Mouse (Mus musculus) spleen, postnatal 4 days (tissue): Measurements from ENCODE around the gene Rom1.

ENCODE experiments used
- DNase-seq, 2 experiments: peaks; one replicate each; pipeline ENCODE4 v3.0.0; 2022; ENCODE audit warnings: low spot score in 2 of 2

The Rom1 gene

DNA sequence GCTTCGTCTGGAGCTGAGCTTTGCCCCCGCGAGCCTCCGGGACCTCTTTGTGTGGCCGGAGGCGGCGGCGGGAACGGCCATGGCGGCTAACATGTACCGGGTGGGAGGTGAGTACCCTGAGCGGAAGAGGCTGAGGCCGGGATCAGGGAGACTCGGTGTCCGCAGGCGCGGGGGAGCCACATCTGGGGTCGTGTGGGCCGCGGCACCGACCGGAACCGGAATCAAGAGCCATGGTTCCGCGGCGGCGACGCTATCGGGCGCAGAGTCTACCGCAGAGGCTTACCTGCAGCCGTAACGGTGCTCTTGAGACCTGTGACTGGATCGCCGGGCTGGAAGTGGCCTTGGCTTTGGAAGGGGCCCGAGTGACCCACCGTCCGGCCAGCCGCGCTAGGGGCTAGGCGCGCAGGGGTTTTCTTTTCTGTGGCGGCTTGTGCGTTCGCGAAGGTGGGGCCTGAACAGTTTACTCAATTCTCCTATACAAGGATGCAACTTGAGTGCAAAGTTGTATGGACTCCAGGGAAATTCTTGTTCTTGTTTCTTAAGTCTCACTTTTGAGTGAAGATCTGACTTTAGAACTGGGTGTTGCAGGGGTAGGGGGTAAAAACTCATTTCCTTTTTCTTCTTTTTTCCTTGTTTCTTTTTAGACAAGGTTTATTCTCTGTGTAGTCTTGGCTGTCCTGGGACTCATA lies 13.3 kb upstream of the Rom1 start:
- DNase-seq: no peak

DNA sequence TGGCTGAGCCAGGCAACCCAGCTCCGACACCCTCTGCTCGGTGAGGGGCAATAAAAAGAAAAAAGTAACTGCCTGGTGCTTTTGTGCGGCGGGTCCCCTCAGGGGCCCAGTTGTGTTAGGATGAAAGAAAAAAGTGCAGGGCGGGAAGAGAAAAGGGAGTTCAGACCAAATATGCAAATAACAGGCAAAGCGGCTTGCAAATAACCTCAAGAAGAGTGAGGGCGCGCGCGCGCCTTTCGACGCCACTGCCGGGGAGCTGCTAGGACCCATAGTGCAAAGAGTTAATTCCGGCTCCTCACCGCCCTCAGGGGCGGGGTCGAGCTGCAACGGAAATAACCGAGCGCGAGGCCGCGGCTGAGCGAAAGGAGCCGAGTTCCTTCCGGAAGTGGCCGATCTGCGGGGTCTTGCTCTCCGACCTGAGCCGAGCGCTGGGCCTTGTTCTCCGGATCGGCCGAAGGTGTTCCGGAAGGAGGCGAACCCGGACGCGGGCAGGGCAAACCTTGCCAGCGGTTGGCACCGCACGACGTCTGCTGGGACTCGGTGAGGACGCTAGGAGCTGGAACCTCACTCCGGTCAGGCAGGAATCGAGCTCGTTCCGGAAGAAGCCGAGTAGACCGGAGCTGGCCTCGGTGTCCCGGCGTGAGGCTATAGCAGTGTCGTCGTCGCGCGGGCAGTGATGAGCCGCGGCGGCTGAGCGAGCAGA lies 12.5 kb upstream of the Rom1 start, which contains the start of gene Mta2:
TSS of gene Mta2 (plus strand) at position 361 of the 703 bp plus-strand sequence.
- DNase-seq: peak; percentile 96 to 97

DNA sequence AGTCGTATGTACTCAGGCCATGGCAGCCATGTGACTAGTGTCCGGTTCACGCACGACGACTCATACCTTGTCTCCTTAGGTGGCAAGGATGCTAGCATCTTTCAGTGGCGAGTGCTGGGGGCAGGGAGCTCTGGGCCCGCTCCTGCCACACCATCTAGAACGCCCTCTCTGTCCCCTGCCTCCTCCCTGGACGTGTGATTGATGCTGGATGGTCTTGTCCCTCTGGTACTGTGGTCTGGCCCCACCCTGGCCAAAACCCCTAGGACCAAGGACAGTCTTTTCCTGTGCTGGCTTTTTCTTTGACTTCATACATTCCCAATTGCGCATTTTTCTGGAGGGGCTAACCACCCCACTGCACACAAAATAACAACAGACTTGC lies 12.0 kb upstream of the Rom1 start:
- no peak for DNase-seq

DNA sequence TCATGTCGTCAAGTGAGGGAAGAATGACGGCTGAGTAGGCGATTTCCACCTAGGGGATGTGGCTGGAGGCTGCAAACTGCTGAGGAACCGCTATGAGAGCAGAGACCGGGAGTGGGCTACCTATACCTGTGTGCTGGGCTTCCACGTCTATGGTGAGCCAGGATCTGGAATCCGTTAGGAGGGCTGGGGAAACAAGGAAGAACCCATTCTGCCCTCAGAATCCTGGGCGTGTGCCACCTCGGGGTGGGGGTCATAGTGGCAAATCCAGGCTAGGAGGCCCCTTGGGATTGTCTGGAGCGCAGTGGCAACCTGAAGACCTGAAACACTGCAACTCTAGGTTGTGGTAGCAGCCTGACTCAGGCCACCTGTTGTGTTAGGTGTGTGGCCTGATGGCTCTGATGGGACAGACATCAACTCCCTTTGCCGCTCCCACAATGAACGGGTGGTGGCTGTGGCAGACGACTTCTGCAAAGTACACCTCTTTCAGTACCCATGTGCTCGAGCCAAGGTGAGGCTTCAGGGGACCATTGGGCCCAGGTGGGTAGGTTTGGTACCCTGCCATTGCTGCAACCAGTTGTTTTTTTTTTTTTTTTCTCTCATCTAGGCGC lies 11.5 kb upstream of the Rom1 start:
- no peak for DNase-seq

DNA sequence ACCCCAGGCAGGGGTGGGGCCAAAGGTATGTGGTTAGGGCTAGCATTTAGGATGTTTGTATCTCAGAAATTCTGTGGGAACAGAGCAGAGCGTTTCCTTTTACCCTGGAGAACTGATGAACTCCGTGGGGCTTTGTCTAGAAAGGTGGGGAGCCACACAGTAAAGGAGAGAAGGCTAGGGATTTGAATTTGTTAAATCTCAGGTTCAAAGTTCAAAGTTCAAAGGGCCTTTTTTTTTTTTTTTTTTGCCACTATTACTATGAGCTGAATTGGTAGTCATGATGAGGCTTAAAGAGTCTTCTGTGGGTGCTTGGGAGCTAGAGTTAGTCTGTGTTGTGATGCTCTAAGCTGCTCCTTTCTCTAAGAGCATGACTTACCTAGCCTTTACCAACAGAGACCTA lies 7.6 kb upstream of the Rom1 start:
- no peak for DNase-seq

DNA sequence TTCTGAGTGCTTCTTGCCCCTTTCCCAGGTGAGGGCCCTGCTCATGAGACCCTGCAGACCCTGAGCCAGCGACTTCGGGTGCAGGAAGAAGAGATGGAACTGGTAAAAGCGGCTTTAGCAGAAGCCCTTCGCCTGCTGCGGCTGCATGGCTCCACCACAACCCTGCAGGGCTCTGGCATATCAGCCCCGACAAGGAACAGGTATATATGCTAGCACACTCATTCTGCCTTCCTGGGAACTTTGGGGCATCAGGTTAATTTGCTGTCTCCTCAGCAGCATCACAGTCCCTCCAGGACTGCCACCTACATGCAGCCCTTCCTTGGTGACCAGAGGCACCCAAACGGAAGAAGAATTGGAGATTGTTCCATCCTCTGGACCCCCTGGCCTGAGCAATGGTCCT lies 1.6 kb upstream of the Rom1 start:
- DNase-seq: peak in 1 of 2 experiments; percentile 62

DNA sequence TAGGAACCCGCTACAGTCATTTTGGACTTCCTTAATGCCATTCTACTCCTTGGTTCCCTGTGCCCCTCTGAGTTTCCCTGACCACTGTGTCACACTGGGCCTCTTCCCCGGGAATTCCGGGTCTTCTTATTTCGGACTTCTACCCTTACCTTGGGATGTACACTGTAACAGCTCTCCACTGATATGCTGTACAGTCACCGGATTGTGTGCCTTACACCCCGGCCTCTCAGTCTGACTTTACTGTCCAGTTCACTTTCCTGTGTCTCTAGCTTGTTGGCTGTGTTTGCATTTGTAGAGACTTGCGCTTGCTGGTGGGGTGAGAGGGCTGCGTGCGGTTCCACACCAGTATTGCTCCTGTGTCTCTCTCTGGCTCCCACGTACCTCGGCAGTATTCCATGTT lies 961 bp upstream of the Rom1 start:
- peak in 1 of 2 experiments; percentile 67 for DNase-seq

DNA sequence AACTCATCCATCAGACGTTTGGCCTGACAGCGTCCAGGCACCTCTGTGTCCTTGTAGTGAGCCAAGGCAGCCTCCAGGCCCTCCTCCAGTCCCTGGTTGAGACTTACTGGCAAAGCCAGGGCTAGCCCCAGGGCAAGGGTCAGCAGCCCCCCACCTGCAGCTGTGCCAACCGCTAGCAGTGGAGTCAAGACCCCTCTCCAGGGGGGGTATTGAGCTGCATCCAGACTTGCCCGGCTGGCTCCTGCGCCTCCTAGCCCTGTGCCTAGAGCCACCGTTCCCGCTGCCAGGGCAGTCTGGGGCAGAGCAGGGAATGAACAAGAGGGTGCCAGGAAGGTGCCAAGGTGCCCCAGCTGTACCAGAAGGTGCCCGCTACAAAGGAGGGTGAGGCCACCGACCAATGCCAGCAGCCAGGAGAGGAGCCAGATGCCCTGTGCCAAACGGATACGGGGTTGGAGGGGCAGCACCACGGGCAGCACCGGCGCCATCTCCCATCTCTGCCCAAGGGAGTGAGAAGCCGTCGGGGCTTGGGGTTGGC lies 400 bp downstream of the Rom1 start:
- peak in 1 of 2 experiments; percentile 69 for DNase-seq

DNA sequence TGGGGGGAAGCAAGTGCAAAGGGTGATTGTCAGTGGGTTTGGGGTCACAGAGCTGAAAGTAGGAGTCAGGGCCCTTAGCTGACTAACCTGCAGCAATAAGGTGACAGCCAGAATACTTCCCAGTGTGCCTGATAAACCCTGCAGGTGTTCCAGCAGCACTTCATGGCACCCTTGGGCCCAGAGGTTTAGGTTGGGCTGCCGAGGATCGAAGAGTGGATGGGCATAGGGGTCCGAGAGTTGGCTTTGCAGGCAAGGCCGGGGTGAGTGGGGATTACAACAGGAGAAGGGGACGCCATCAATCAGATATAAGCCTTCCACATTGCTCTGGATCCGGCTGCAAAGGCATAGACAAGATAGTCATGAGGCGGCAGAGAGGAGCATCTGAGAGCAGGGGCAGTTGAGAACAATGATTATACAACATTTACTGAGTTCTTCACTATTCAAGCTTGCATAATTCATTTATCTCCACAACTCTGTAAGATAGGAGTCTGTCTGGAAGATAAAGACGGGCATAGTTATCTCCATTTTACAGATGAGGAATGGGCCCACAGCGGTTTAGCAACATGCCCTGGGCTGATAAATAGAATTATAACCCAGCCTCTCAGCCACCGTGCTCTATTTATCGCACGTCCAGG lies 1.1 kb downstream of the Rom1 start:
- DNase-seq: peak in 1 of 2 experiments; percentile 60

DNA sequence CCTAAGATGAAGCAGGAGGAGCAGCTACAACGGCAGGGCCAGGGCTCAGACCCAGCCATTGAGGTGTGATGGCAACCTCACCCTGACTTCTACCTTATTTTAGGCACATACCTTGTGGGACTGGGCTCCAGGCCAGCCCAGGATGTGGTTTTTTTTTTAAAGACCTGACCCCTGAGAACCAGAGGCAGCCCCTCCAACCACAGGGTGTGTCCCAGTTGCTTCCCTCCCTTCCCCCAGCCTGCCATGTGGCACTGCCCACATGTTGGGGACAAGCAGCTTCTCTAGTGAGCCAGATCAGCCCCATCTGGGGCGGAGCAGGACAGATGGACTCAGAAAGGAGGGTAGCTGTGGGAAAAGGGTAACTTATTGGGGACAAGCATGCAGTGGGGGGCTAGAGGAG lies 2.4 kb downstream of the Rom1 start:
- DNase-seq: peak in 1 of 2 experiments; percentile 60

DNA sequence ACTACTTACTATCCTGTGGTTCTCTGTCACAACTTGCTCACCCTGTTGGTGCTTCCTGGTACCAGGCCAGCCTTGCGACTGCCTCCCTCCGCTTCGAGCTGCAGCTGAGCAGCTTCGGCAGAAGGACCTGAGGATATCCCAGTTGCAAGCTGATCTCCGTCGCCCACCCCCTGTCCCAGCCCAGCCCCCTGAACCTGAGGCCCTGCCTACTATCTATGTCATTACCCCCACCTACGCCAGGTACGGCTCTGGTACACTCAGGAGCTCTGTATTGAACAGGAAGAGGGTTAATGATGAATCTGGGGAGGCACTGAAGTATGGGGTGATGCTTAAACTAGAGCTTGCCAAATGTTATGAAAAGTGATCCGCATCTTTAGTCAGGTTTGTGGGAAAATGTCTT lies 7.4 kb downstream of the Rom1 start:
- no peak for DNase-seq

DNA sequence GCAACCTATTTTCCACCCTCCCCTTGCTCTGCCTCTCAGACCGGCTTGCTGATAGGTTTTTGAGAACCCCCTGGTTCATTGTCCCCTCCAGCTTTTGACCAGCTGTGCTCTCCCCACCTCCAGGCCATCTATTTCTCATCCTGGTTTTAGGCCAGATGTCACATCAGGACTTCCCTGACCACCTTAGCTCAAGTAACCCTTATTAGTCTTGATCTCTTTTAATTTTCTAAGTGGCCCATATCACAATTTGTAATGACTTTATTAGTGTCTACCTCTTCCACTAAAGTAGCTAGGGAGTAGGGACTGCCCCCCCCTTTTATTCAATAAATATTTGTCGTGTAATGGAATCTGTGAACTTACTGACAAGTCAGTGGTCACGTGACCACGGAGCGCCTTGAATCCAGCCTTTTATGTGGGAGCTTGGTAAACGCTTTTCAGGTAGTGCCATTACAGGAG lies 8.3 kb downstream of the Rom1 start:
- DNase-seq: peak in 1 of 2 experiments; percentile 31

DNA sequence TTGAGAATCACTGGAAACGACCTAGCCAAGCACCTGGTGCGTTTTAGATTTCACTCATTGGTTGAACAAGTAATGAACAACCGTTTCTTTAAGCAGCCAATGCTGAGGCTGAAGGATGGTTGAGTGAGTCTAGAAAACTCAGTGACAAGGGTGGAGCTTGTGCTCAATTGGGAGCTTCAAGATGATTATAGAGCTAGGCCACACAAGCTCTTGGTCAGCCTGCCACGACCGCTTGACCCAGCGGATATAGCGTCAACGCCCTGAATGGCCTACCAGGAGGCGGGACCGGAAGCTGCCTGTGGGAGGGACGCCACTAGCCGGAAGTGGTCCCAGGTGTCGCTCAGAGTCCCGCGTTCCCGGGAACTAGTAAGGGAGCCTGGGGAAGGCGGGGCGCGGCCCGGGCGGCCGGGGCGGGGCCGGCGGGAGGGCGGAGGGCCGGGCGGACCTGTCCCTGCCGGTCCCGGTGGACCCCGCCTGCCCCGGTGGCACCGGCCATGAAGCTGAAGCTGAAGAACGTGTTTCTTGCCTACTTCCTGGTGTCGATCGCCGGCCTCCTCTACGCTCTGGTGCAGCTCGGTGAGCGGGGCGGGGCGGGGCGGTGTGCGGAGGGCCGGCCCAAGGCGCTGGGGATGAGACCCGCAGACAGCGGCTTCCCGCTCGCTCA lies 9.0 kb downstream of the Rom1 start, which contains the start of gene B3gat3:
TSS of gene B3gat3 (plus strand) at position 302 of the 664 bp plus-strand sequence.
- peak; percentile 89 to 92 for DNase-seq

DNA sequence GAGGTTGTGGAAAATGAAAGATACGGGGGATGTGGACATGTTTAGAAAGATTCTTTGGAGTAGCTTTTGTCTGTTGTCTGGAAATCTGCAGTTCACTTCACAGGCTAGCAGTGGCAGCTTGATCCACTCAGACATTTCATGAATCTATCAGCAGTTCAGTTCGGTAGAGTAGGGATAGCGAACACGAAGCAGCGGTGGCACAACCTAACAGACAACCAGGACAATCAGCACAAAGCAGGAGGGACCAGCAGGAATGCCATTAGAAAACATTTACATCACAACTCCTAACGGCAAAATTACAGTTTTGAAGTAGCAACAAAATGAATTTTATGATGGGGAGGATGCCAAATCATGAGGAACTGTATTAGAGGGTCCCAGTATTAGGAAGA lies 9.5 kb downstream of the Rom1 start:
- DNase-seq: no peak

DNA sequence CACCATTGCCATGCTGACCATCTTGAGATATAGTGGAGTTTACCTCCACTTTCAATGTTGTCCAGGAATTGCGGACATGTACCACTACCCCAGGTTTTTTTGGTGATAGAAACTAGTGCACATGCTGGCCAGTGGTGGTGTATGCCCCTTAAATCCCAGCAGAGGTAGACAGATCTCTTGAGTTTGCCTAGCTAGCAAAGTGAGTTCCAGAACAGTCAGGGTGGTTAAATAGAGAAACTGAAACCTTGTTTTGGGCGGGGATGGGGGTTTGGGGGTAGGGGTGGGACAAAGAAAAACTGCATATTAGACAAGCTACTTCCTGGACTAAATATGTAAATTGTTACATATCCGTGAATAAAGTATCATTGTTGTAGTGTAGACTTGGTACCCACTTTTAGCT lies 10.2 kb downstream of the Rom1 start:
- DNase-seq: no peak

DNA sequence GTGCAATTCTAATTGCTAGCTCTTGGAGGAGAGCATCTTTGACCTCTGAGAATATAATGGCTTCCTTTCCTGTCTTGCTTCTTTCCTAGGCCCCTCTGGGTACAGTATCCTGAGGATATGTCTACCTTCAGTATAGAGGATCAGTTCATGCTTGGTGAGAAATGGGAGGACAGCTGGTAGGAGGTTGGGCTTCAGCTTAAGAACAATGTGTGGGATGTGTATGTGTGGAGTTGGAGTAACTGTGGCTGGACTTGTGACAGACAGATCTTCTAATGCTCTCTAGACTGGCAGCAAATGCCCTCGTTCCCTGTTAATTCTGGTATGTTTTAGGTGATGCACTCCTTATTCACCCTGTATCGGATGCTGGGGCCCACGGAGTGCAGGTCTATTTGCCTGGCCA lies 14.9 kb downstream of the Rom1 start:
- no peak for DNase-seq

DNA sequence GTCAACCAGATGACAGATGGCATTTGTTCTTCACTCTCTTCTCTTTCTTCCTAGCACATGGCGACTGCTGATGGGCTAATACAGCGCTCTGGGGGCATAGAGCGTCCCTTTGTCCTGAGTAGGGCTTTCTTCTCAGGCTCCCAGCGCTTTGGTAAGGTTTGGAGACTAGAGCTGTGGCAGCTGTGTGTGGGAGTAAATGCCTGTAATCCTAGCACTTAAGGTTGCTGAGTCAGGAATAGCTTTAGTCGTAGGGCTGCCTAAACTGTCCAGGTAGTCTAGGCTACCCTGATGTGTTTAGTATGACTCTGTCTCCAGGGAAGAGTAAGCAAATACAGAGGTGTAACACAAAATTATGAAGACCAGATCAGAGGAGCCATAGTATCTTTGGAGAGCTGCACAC lies 17.3 kb downstream of the Rom1 start:
- no peak for DNase-seq

DNA sequence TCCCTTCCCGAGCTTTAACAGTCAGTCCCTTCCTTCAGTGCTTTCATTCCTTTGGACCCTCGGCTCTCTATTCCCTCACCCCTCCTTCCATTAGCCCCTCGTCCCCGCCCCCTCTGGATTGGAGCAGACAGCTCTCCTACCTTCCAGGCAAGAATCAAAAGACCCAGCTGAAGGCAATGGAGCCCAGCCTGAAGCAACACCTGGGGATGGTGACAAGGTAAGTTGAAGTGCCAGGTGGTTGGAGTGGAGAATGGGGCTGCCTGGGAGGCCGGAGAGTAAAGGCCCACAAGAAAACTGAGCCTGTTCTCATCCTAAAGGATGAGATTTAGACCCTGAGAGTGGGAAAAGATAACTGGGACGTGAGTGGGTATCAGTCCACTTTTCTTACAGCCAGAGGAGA lies 20.6 kb downstream of the Rom1 start:
- DNase-seq: no peak

DNA sequence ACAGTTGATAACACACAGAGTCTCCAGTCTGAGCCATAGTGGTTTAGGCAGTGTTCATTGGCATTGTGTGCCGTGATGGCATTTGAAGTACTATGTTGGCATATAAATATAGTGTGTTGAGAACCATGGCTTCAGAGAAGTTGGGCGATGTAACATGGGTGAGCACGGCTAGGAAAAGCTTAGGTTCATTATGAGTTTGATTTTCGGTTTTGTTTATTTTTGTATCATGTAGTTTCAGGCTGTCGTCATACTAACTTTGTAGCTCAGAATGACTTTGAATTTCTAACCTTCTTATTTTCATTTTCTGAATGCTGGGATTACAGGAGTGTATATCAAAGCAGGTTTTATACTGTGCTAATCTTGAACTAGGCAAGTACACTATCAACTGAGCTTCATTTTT lies 25.7 kb downstream of the Rom1 start:
- DNase-seq: no peak

DNA sequence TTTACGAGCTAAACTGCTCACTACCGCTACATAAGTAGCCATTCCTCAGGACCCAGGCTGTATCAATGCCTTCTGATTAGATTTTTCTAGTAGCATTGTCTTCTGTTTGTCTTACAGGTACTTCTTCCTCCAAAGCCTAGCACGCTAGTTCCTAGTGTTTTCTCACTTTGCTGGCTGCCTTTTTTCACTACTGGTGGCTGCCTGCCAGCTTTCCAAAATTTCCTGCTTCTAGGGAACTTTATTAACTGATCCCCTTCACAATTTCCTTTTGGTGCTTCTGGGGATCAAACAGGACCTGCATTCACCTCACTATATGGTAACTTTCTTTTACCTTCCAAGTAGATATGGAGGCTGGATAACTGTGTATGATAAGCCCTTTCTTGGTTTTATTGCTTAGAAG lies 30.1 kb downstream of the Rom1 start:
- no peak for DNase-seq

DNA sequence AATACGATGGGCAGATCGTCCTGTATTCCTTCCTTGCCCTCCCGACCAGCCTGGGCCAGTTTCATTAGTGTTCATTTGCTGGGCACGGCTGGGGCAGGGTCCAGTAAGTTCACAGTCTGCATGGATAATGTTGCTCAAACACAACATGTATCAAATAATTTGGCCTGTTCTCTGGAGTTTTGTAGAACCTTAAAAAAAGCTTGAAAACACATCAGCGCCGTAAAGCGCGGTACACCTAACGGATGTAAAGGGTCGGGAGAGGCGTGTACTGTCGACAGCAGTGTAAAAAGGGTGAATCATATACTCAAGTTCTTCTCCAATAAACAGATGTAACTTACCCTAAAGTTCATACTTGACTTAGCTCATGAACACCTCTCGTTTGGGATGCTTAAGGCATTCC lies 30.6 kb downstream of the Rom1 start:
- no peak for DNase-seq
